Mouse (Mus musculus): ENCODE results near the gene Ndufaf1. TPM values are rescaled to one million over a fixed set of nuclear protein-coding genes. Genes with fewer than 3 reads are reported as not detected.

The Ndufaf1 gene
- polyA plus RNA-seq, 1 experiment, result 19.5 TPM

DNA sequence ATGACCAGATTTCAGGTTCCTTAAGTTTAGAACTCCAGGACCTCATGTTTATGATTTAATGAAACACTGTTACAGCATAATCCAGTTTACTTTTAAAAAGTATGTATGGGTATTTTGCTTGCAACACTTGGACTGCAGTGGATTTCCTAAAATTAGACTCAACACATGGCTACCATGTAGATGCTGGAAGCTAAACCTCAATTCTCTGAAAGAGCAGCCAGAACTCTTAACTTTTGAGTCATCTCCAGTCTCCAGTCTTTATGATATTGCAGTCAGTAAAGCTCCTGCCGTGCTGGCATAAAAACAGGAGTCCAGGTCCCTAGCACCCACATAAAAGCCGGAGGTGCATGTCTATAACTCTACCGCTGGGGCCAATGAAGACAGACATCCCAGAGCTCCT lies 37.3 kb upstream of the Ndufaf1 start:
- TF ChIP-seq MYOG (IDR thresholded peaks at IDR 0.05; ENCODE audit: control insufficient read depth in 1 of 3, insufficient read depth in 1 of 3, insufficient read length in 2 of 3, low read depth in 2 of 3) (no peak), TCF12 (IDR thresholded peaks at IDR 0.05; ENCODE audit: insufficient read depth, poor library complexity, severe bottlenecking) (no peak), POLR2A (IDR thresholded peaks at IDR 0.05; ENCODE audit: insufficient read length, low read depth) (no peak), CEBPB (IDR thresholded peaks at IDR 0.05; ENCODE audit: insufficient read depth, poor library complexity, severe bottlenecking) (no peak), TCF3 (IDR thresholded peaks at IDR 0.05; ENCODE audit: insufficient read length, low read depth) (no peak), REST (IDR thresholded peaks at IDR 0.05; ENCODE audit: insufficient read depth, insufficient read length) (no peak), MYOD1 (IDR thresholded peaks at IDR 0.05; ENCODE audit: control insufficient read depth in 1 of 3, insufficient read length in 2 of 3, low read depth in 2 of 3) (no peak), SRF (IDR thresholded peaks at IDR 0.05; ENCODE audit: control insufficient read depth, insufficient read length, low read depth) (no peak), E2F4 (IDR thresholded peaks at IDR 0.05; ENCODE audit: insufficient read depth) (no peak), USF1 (IDR thresholded peaks at IDR 0.05; ENCODE audit: low read depth) (no peak), MAX (IDR thresholded peaks at IDR 0.05; ENCODE audit: low read depth) (no peak), POLR2AphosphoS2 (IDR thresholded peaks at IDR 0.05; ENCODE audit: insufficient read length, low read depth) (no peak)
- Histone ChIP-seq H3K27me3 (ENCODE audit: control insufficient read depth, insufficient read depth, insufficient read length) (no peaks in the 10 kb centered on the region), H3K4me3 (no peak overlapping the region), H3K4me2 (ENCODE audit: low read depth) (no peak overlapping the region), H3K36me3 (ENCODE audit: control insufficient read depth, insufficient read depth) (no peaks in the 10 kb centered on the region), H3ac (ENCODE audit: control insufficient read depth, insufficient read length) (no peak overlapping the region), H3K79me2 (ENCODE audit: control insufficient read depth, insufficient read depth) (peaks cover 5% of the 10 kb centered on the region)

- Histone ChIP-seq H3ac (ENCODE audit: control insufficient read depth, insufficient read length) (no peak overlapping the region), H3K4me2 (ENCODE audit: low read depth) (no peak overlapping the region), H3K36me3 (ENCODE audit: control insufficient read depth, insufficient read depth) (peaks cover 8% of the 10 kb centered on the region), H3K27me3 (ENCODE audit: control insufficient read depth, insufficient read depth, insufficient read length) (no peaks in the 10 kb centered on the region), H3K4me3 (no peak overlapping the region), H3K79me2 (ENCODE audit: control insufficient read depth, insufficient read depth) (peaks cover 14% of the 10 kb centered on the region)
- TF ChIP-seq TCF12 (IDR thresholded peaks at IDR 0.05; ENCODE audit: insufficient read depth, poor library complexity, severe bottlenecking) (no peak), CEBPB (IDR thresholded peaks at IDR 0.05; ENCODE audit: insufficient read depth, poor library complexity, severe bottlenecking) (no peak), REST (IDR thresholded peaks at IDR 0.05; ENCODE audit: insufficient read depth, insufficient read length) (no peak), SRF (IDR thresholded peaks at IDR 0.05; ENCODE audit: control insufficient read depth, insufficient read length, low read depth) (no peak), POLR2AphosphoS2 (IDR thresholded peaks at IDR 0.05; ENCODE audit: insufficient read length, low read depth) (no peak)
Measured at GRCm38 (mm10) chr2:119698472-119698871, 35.8 kb upstream of the Ndufaf1 start.

DNA sequence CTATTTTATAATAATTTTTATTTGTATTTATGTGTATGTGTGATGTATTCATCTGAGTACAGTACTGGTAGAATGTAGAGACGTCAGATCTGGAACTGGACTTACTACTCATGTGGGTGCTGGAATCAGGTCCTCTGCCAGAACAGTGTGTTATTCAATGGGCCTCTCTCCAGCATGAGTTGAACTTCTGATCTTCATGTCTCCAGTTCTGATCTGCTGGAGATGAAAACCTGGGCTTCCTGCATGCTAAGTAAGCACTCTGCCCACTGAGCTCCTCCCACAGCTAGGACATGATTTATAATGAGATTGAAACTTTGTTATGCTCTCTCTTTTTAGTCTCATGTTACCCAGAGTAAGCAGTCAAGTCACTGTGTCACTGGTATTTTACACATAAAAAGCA lies 33.5 kb upstream of the Ndufaf1 start:
- Histone ChIP-seq H3K79me2 (ENCODE audit: control insufficient read depth, insufficient read depth) (peaks cover 14% of the 10 kb centered on the region), H3K4me2 (ENCODE audit: low read depth) (no peak overlapping the region), H3ac (ENCODE audit: control insufficient read depth, insufficient read length) (no peak overlapping the region), H3K36me3 (ENCODE audit: control insufficient read depth, insufficient read depth) (peaks cover 12% of the 10 kb centered on the region), H3K27me3 (ENCODE audit: control insufficient read depth, insufficient read depth, insufficient read length) (no peaks in the 10 kb centered on the region), H3K4me3 (no peak overlapping the region)
- TF ChIP-seq USF1 (IDR thresholded peaks at IDR 0.05; ENCODE audit: low read depth) (no peak), POLR2AphosphoS2 (IDR thresholded peaks at IDR 0.05; ENCODE audit: insufficient read length, low read depth) (no peak), TCF12 (IDR thresholded peaks at IDR 0.05; ENCODE audit: insufficient read depth, poor library complexity, severe bottlenecking) (no peak), REST (IDR thresholded peaks at IDR 0.05; ENCODE audit: insufficient read depth, insufficient read length) (no peak), MYOG (IDR thresholded peaks at IDR 0.05; ENCODE audit: control insufficient read depth in 1 of 3, insufficient read depth in 1 of 3, insufficient read length in 2 of 3, low read depth in 2 of 3) (no peak)

DNA sequence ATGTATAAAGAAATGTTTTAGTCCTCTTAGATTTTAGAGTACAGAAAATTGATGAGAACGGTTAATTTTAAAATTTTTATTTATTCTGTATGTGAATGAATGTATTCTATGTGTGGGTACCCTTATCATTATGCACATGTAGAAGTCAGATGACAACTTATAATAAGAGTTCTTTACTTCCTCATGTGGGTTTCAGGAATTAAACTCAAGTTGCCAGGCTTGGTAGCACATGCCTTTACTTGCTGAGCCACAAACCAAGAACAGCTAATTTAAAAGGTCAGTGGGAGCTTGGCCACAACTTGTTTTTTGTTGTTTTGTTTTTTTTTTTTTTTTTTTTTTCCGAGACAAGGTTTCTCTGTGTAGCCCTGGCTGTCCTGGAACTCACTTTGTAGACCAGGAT lies 32.2 kb upstream of the Ndufaf1 start:
- peaks cover 18% of the 10 kb centered on the region for H3K79me2 ChIP-seq (ENCODE audit: control insufficient read depth, insufficient read depth)
- no peak overlapping the region for H3ac ChIP-seq (ENCODE audit: control insufficient read depth, insufficient read length)
- H3K27me3 ChIP-seq (ENCODE audit: control insufficient read depth, insufficient read depth, insufficient read length), result no peaks in the 10 kb centered on the region
- no peak overlapping the region for H3K4me2 ChIP-seq (ENCODE audit: low read depth)
- no peak for TF ChIP-seq CEBPB (IDR thresholded peaks at IDR 0.05; ENCODE audit: insufficient read depth, poor library complexity, severe bottlenecking)
- TF ChIP-seq MYOG (IDR thresholded peaks at IDR 0.05; ENCODE audit: control insufficient read depth in 1 of 3, insufficient read depth in 1 of 3, insufficient read length in 2 of 3, low read depth in 2 of 3), result no peak
- TF ChIP-seq MAX (IDR thresholded peaks at IDR 0.05; ENCODE audit: low read depth), result no peak
- no peak for TF ChIP-seq POLR2AphosphoS2 (IDR thresholded peaks at IDR 0.05; ENCODE audit: insufficient read length, low read depth)
- TF ChIP-seq USF1 (IDR thresholded peaks at IDR 0.05; ENCODE audit: low read depth), result no peak
- TF ChIP-seq POLR2A (IDR thresholded peaks at IDR 0.05; ENCODE audit: insufficient read length, low read depth), result no peak
- TF ChIP-seq REST (IDR thresholded peaks at IDR 0.05; ENCODE audit: insufficient read depth, insufficient read length), result no peak
- no peak for TF ChIP-seq E2F4 (IDR thresholded peaks at IDR 0.05; ENCODE audit: insufficient read depth)
- no peak for TF ChIP-seq SRF (IDR thresholded peaks at IDR 0.05; ENCODE audit: control insufficient read depth, insufficient read length, low read depth)
- no peak for TF ChIP-seq TCF12 (IDR thresholded peaks at IDR 0.05; ENCODE audit: insufficient read depth, poor library complexity, severe bottlenecking)
- TF ChIP-seq MYOD1 (IDR thresholded peaks at IDR 0.05; ENCODE audit: control insufficient read depth in 1 of 3, insufficient read length in 2 of 3, low read depth in 2 of 3), result no peak
- TF ChIP-seq TCF3 (IDR thresholded peaks at IDR 0.05; ENCODE audit: insufficient read length, low read depth), result no peak
- H3K4me3 ChIP-seq, result no peak overlapping the region
- H3K36me3 ChIP-seq (ENCODE audit: control insufficient read depth, insufficient read depth), result peaks cover 12% of the 10 kb centered on the region

- TF ChIP-seq POLR2AphosphoS2 (IDR thresholded peaks at IDR 0.05; ENCODE audit: insufficient read length, low read depth) (no peak), TCF3 (IDR thresholded peaks at IDR 0.05; ENCODE audit: insufficient read length, low read depth) (no peak), MYOD1 (IDR thresholded peaks at IDR 0.05; ENCODE audit: control insufficient read depth in 1 of 3, insufficient read length in 2 of 3, low read depth in 2 of 3) (no peak), MYOG (IDR thresholded peaks at IDR 0.05; ENCODE audit: control insufficient read depth in 1 of 3, insufficient read depth in 1 of 3, insufficient read length in 2 of 3, low read depth in 2 of 3) (no peak), SRF (IDR thresholded peaks at IDR 0.05; ENCODE audit: control insufficient read depth, insufficient read length, low read depth) (no peak), MAX (IDR thresholded peaks at IDR 0.05; ENCODE audit: low read depth) (no peak), E2F4 (IDR thresholded peaks at IDR 0.05; ENCODE audit: insufficient read depth) (no peak), CEBPB (IDR thresholded peaks at IDR 0.05; ENCODE audit: insufficient read depth, poor library complexity, severe bottlenecking) (no peak), USF1 (IDR thresholded peaks at IDR 0.05; ENCODE audit: low read depth) (no peak), TCF12 (IDR thresholded peaks at IDR 0.05; ENCODE audit: insufficient read depth, poor library complexity, severe bottlenecking) (no peak), POLR2A (IDR thresholded peaks at IDR 0.05; ENCODE audit: insufficient read length, low read depth) (no peak)
- no peaks in the 10 kb centered on the region for H3K27me3 ChIP-seq (ENCODE audit: control insufficient read depth, insufficient read depth, insufficient read length)
- H3ac ChIP-seq (ENCODE audit: control insufficient read depth, insufficient read length), result no peak overlapping the region
- H3K4me3 ChIP-seq, result no peak overlapping the region
- peaks cover 12% of the 10 kb centered on the region for H3K36me3 ChIP-seq (ENCODE audit: control insufficient read depth, insufficient read depth)
- no peak overlapping the region for H3K4me2 ChIP-seq (ENCODE audit: low read depth)
- H3K79me2 ChIP-seq (ENCODE audit: control insufficient read depth, insufficient read depth), result peaks cover 20% of the 10 kb centered on the region
Measured at GRCm38 (mm10) chr2:119692003-119692701, 29.5 kb upstream of the Ndufaf1 start.
